Mouse (Mus musculus): ENCODE results near the gene Klkb1.

GRCm38 (mm10) chr8:45274317-45274716 is 20.3 kb downstream of the Klkb1 start:
- TF ChIP-seq POLR2A (IDR thresholded peaks at IDR 0.05; ENCODE audit: borderline replicate concordance, insufficient read depth, low read length) (no peak), CTCF (IDR thresholded peaks at IDR 0.05; ENCODE audit: borderline replicate concordance, insufficient read depth, low read depth, low read length) (no peak)

Data from cerebellum, adult 2 months (tissue).